Mouse (Mus musculus): Measurements from ENCODE around the gene Rmnd5a. TPM values are rescaled to one million over a fixed set of nuclear protein-coding genes. Genes with fewer than 3 reads are reported as not detected.

Gene Rmnd5a
- polyA plus RNA-seq, 1 experiment from 2014 or later: 11.2 TPM

- Histone ChIP-seq H3K27me3 (ENCODE audit: control insufficient read depth, insufficient read depth, low read length) (no peaks in the 10 kb centered on the region), H3K4me3 (ENCODE audit: low read depth, low read length) (peak overlapping the region; percentile 96), H3K27ac (replicated peaks; ENCODE audit: low read depth, low read length) (peak overlapping the region; percentile 91), H3K36me3 (replicated peaks; ENCODE audit: control insufficient read depth, insufficient read depth, low read depth, low read length) (no peaks in the 10 kb centered on the region), H3K4me1 (ENCODE audit: control insufficient read depth, insufficient read depth, low read length) (peaks cover 2% of the 10 kb centered on the region; the same call in 1 of the 2 replicates), H3K9me3 (replicated peaks; ENCODE audit: control insufficient read depth, low read length) (no peaks in the 10 kb centered on the region), H3K9ac (replicated peaks; ENCODE audit: low read length) (peak overlapping the region; percentile 95), H3K4me2 (ENCODE audit: low read depth, low read length) (peak overlapping the region; percentile 37)
- WGBS: under 1% methylated on average over 59 of the region's 62 CpGs
- ATAC-seq (replicated peaks; ENCODE audit: insufficient number of reproducible peaks, low FRiP score, low TSS enrichment, low read depth) (peak; percentile 32), DNase-seq (ENCODE audit: low spot score) (peak; percentile 58)
These were observed 776 bp downstream of the Rmnd5a start for GRCm38 (mm10) chr6:71439506-71440216.

GRCm38 (mm10) chr6:71438070-71438469 lies 2.4 kb downstream of the Rmnd5a start:
- Histone ChIP-seq H3K9me3 (replicated peaks; ENCODE audit: control insufficient read depth, low read length) (no peaks in the 10 kb centered on the region), H3K4me1 (ENCODE audit: control insufficient read depth, insufficient read depth, low read length) (peaks cover 2% of the 10 kb centered on the region; the same call in 1 of the 2 replicates), H3K27me3 (ENCODE audit: control insufficient read depth, insufficient read depth, low read length) (no peaks in the 10 kb centered on the region), H3K4me2 (ENCODE audit: low read depth, low read length) (no peak overlapping the region), H3K27ac (replicated peaks; ENCODE audit: low read depth, low read length) (no peak overlapping the region), H3K9ac (replicated peaks; ENCODE audit: low read length) (no peak overlapping the region), H3K36me3 (replicated peaks; ENCODE audit: control insufficient read depth, insufficient read depth, low read depth, low read length) (no peaks in the 10 kb centered on the region), H3K4me3 (ENCODE audit: low read depth, low read length) (no peak overlapping the region)
- DNase-seq (ENCODE audit: low spot score): no peak
- ATAC-seq (replicated peaks; ENCODE audit: insufficient number of reproducible peaks, low FRiP score, low TSS enrichment, low read depth): no peak
- 71% methylated on average over 1 of the region's 1 CpGs for WGBS

- no peak overlapping the region for H3K27ac ChIP-seq (replicated peaks; ENCODE audit: low read depth, low read length)
- no peaks in the 10 kb centered on the region; the same call in 1 of the 2 replicates for H3K36me3 ChIP-seq (replicated peaks; ENCODE audit: control insufficient read depth, insufficient read depth, low read depth, low read length)
- no peak for ATAC-seq (replicated peaks; ENCODE audit: insufficient number of reproducible peaks, low FRiP score, low TSS enrichment, low read depth)
- peaks cover 2% of the 10 kb centered on the region; the same call in 1 of the 2 replicates for H3K4me1 ChIP-seq (ENCODE audit: control insufficient read depth, insufficient read depth, low read length)
- 86% methylated on average over 4 of the region's 4 CpGs for WGBS
- no peak for DNase-seq (ENCODE audit: low spot score)
- H3K4me2 ChIP-seq (ENCODE audit: low read depth, low read length): no peak overlapping the region
- no peaks in the 10 kb centered on the region for H3K27me3 ChIP-seq (ENCODE audit: control insufficient read depth, insufficient read depth, low read length)
- no peak overlapping the region for H3K9ac ChIP-seq (replicated peaks; ENCODE audit: low read length)
- no peak overlapping the region for H3K4me3 ChIP-seq (ENCODE audit: low read depth, low read length)
- no peaks in the 10 kb centered on the region for H3K9me3 ChIP-seq (replicated peaks; ENCODE audit: control insufficient read depth, low read length)
These were observed 12.3 kb downstream of the Rmnd5a start for GRCm38 (mm10) chr6:71427996-71428725.

- H3K36me3 ChIP-seq (replicated peaks; ENCODE audit: control insufficient read depth, insufficient read depth, low read depth, low read length): no peaks in the 10 kb centered on the region; the same call in none of the 2 replicates
- H3K4me3 ChIP-seq (ENCODE audit: low read depth, low read length): no peak overlapping the region
- H3K4me1 ChIP-seq (ENCODE audit: control insufficient read depth, insufficient read depth, low read length): no peaks in the 10 kb centered on the region
- no peaks in the 10 kb centered on the region for H3K9me3 ChIP-seq (replicated peaks; ENCODE audit: control insufficient read depth, low read length)
- H3K27me3 ChIP-seq (ENCODE audit: control insufficient read depth, insufficient read depth, low read length): no peaks in the 10 kb centered on the region
- no peak overlapping the region for H3K4me2 ChIP-seq (ENCODE audit: low read depth, low read length)
- no peak for DNase-seq (ENCODE audit: low spot score)
- no peak overlapping the region for H3K27ac ChIP-seq (replicated peaks; ENCODE audit: low read depth, low read length)
- no peak overlapping the region for H3K9ac ChIP-seq (replicated peaks; ENCODE audit: low read length)
- 89% methylated on average over 6 of the region's 6 CpGs for WGBS
- ATAC-seq (replicated peaks; ENCODE audit: insufficient number of reproducible peaks, low FRiP score, low TSS enrichment, low read depth): no peak
These were observed 14.8 kb downstream of the Rmnd5a start for GRCm38 (mm10) chr6:71425681-71426080.

GRCm38 (mm10) chr6:71423116-71423515 lies 17.3 kb downstream of the Rmnd5a start:
- DNase-seq (ENCODE audit: low spot score) (peak; percentile 42), ATAC-seq (replicated peaks; ENCODE audit: insufficient number of reproducible peaks, low FRiP score, low TSS enrichment, low read depth) (no peak)
- no peaks in the 10 kb centered on the region for H3K27me3 ChIP-seq (ENCODE audit: control insufficient read depth, insufficient read depth, low read length)
- no peaks in the 10 kb centered on the region for H3K9me3 ChIP-seq (replicated peaks; ENCODE audit: control insufficient read depth, low read length)
- no peak overlapping the region for H3K27ac ChIP-seq (replicated peaks; ENCODE audit: low read depth, low read length)
- H3K4me3 ChIP-seq (ENCODE audit: low read depth, low read length): no peak overlapping the region
- no peak overlapping the region for H3K4me2 ChIP-seq (ENCODE audit: low read depth, low read length)
- H3K4me1 ChIP-seq (ENCODE audit: control insufficient read depth, insufficient read depth, low read length): no peaks in the 10 kb centered on the region
- H3K9ac ChIP-seq (replicated peaks; ENCODE audit: low read length): no peak overlapping the region
- no peaks in the 10 kb centered on the region; the same call in none of the 2 replicates for H3K36me3 ChIP-seq (replicated peaks; ENCODE audit: control insufficient read depth, insufficient read depth, low read depth, low read length)
- 94% methylated on average over 3 of the region's 3 CpGs for WGBS

- no peaks in the 10 kb centered on the region for H3K4me1 ChIP-seq (ENCODE audit: control insufficient read depth, insufficient read depth, low read length)
These were observed 18.3 kb downstream of the Rmnd5a start for GRCm38 (mm10) chr6:71422162-71422561.

GRCm38 (mm10) chr6:71420848-71421247 lies 19.6 kb downstream of the Rmnd5a start:
- Histone ChIP-seq H3K4me2 (ENCODE audit: low read depth, low read length) (no peak overlapping the region), H3K36me3 (replicated peaks; ENCODE audit: control insufficient read depth, insufficient read depth, low read depth, low read length) (no peaks in the 10 kb centered on the region; the same call in 1 of the 2 replicates), H3K4me1 (ENCODE audit: control insufficient read depth, insufficient read depth, low read length) (no peaks in the 10 kb centered on the region), H3K4me3 (ENCODE audit: low read depth, low read length) (no peak overlapping the region), H3K27me3 (ENCODE audit: control insufficient read depth, insufficient read depth, low read length) (no peaks in the 10 kb centered on the region), H3K27ac (replicated peaks; ENCODE audit: low read depth, low read length) (no peak overlapping the region), H3K9me3 (replicated peaks; ENCODE audit: control insufficient read depth, low read length) (no peaks in the 10 kb centered on the region), H3K9ac (replicated peaks; ENCODE audit: low read length) (no peak overlapping the region)
- DNase-seq (ENCODE audit: low spot score): no peak
- WGBS: 89% methylated on average over 6 of the region's 6 CpGs
- no peak for ATAC-seq (replicated peaks; ENCODE audit: insufficient number of reproducible peaks, low FRiP score, low TSS enrichment, low read depth)

More at GRCm38 (mm10) chr6:71422162-71422561, 18.3 kb downstream of the Rmnd5a start:
- no peaks in the 10 kb centered on the region; the same call in none of the 2 replicates for H3K36me3 ChIP-seq (replicated peaks; ENCODE audit: control insufficient read depth, insufficient read depth, low read depth, low read length)
- no peak overlapping the region for H3K4me3 ChIP-seq (ENCODE audit: low read depth, low read length)
- no peak for DNase-seq (ENCODE audit: low spot score)
- 92% methylated on average over 3 of the region's 3 CpGs for WGBS
- ATAC-seq (replicated peaks; ENCODE audit: insufficient number of reproducible peaks, low FRiP score, low TSS enrichment, low read depth): no peak
- no peaks in the 10 kb centered on the region for H3K27me3 ChIP-seq (ENCODE audit: control insufficient read depth, insufficient read depth, low read length)
- H3K4me2 ChIP-seq (ENCODE audit: low read depth, low read length): no peak overlapping the region
- H3K9ac ChIP-seq (replicated peaks; ENCODE audit: low read length): no peak overlapping the region
- no peak overlapping the region for H3K27ac ChIP-seq (replicated peaks; ENCODE audit: low read depth, low read length)
- no peaks in the 10 kb centered on the region for H3K9me3 ChIP-seq (replicated peaks; ENCODE audit: control insufficient read depth, low read length)

GRCm38 (mm10) chr6:71418874-71419273 lies 21.6 kb downstream of the Rmnd5a start:
- no peaks in the 10 kb centered on the region for H3K9me3 ChIP-seq (replicated peaks; ENCODE audit: control insufficient read depth, low read length)
- H3K27ac ChIP-seq (replicated peaks; ENCODE audit: low read depth, low read length): no peak overlapping the region
- H3K36me3 ChIP-seq (replicated peaks; ENCODE audit: control insufficient read depth, insufficient read depth, low read depth, low read length): no peaks in the 10 kb centered on the region; the same call in 1 of the 2 replicates
- no peaks in the 10 kb centered on the region for H3K27me3 ChIP-seq (ENCODE audit: control insufficient read depth, insufficient read depth, low read length)
- H3K9ac ChIP-seq (replicated peaks; ENCODE audit: low read length): no peak overlapping the region
- H3K4me1 ChIP-seq (ENCODE audit: control insufficient read depth, insufficient read depth, low read length): no peaks in the 10 kb centered on the region
- no peak overlapping the region for H3K4me2 ChIP-seq (ENCODE audit: low read depth, low read length)
- DNase-seq (ENCODE audit: low spot score) (no peak), ATAC-seq (replicated peaks; ENCODE audit: insufficient number of reproducible peaks, low FRiP score, low TSS enrichment, low read depth) (no peak)
- no peak overlapping the region for H3K4me3 ChIP-seq (ENCODE audit: low read depth, low read length)
- 92% methylated on average over 3 of the region's 3 CpGs for WGBS
